Mouse (Mus musculus): ENCODE results near the gene Gtpbp1.

- no peak for TF ChIP-seq CTCF (IDR thresholded peaks at IDR 0.05; ENCODE audit: low read depth)
- TF ChIP-seq EP300 (optimal IDR thresholded peaks at IDR 0.05): no peak
Measured at GRCm38 (mm10) chr15:79770629-79771240, 80.1 kb downstream of the Gtpbp1 start.
